Mouse (Mus musculus) left cerebral cortex, postnatal 14 days (tissue): Measurements from ENCODE around the gene Twf2. TPM values are rescaled to one million over a fixed set of nuclear protein-coding genes. Genes with fewer than 3 reads are reported as not detected.

Experiments
- DNase-seq, 2 experiments: peaks; one replicate each; pipeline ENCODE4 v3.0.0; 2021 to 2022; ENCODE audit warnings: low spot score in 2 of 2, mixed read lengths in 1 of 2
- intact Hi-C: fragments of 180-260 bp; cut with DNase I; formaldehyde crosslinking; loops from one replicate; pipeline ENCODE4 v1.15.1; 2025
- total RNA-seq, 2 experiments: library from RNA; stranded (reverse); gene quantifications; 2 replicates each; pipeline ENCODE4 v1.2.3; 2021

The Twf2 gene
- total RNA-seq, 2 experiments from 2014 or later = 61.6 to 64.0 TPM

- intact Hi-C loops = loop anchor here (10.0 kb wide), 1 partner anchor 219 kb away; the partner anchor contains the start of gene Rpl29
- no peak for DNase-seq
These were observed 2.9 kb downstream of the Twf2 start for GRCm38 (mm10) chr9:106205713-106206290.

DNA sequence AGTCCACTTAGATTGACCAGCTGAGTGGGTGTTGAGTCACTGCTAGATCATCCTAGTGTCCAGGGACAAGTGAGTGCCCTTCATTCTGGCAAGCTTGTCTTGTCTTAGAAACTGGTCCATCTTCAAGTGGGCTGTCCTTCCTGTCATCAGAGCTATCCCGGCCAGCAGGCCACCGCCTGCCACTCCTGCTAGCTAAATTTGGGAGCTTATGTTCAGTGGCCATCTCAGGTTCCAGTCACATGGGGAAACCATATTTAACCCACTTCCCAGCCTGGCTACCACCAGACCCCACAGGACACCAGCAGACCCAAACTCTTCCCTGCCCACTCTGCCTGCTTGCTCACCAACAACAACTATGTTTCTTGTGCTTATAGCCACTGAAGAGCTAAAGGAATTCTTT lies 3.6 kb downstream of the Twf2 start:
- intact Hi-C loops = loop anchor here (10.0 kb wide), 1 partner anchor 218 kb away; the partner anchor contains the start of gene Rpl29

DNA sequence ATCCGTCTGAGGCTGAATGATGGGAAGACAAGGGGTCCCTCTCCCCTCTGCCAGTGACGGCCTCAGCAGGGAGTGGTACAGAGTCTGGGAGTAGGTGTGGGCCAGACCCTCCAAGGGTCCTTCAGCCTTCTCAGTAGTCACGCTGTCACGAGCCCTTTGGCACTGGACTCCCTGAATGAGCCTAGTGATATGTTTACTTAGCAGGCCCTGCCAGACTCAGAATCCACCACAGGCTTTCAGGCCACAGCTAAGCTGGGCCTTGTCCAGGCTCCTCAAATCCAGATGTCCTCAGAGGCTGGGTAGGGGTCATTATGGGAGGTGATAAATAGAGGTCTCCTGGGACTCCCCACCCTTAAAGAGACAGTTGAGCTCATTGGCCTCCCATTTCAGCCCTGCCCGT lies 5.3 kb downstream of the Twf2 start:
- intact Hi-C loops = loop anchor here (10.0 kb wide), 1 partner anchor 217 kb away; the partner anchor contains the start of gene Rpl29
- no peak for DNase-seq

More for the DNA sequence above, 3.6 kb downstream of the Twf2 start:
- no peak for DNase-seq

- DNase-seq = no peak
- intact Hi-C loops = loop anchor here (5.0 to 10.0 kb wide), 2 partner anchors 38 to 215 kb away; partner anchors contain the start of genes Rpl29 and Wdr82
These were observed 7.0 kb downstream of the Twf2 start for GRCm38 (mm10) chr9:106209954-106210353.

- no peak for DNase-seq
- intact Hi-C loops = loop anchor here (5.0 kb wide), 1 partner anchor 39 kb away; the partner anchor contains the start of gene Wdr82
These were observed 8.1 kb downstream of the Twf2 start for GRCm38 (mm10) chr9:106210853-106211609.

GRCm38 (mm10) chr9:106211680-106212593 lies 9.0 kb downstream of the Twf2 start:
- intact Hi-C loops = loop anchor here (5.0 kb wide), 1 partner anchor 40 kb away; the partner anchor contains the start of gene Wdr82
- peak; percentile 88 to 90 for DNase-seq

DNA sequence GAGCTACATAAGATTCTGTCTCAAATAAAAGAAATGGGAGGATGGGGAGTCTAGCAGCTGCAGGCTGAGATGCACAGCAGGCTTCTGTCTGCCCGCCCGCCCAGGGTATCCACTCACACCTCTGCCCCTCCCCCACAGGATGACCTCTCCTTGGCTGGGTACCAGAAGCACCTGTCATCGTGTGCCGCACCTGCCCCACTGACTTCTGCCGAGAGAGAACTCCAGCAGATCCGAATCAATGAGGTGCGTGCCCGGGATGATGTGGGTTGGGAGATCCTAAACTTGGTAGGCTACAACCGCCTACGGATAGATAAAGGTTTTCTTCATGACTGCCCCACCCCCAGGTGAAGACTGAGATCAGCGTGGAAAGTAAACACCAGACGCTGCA lies 9.7 kb downstream of the Twf2 start:
- no peak for DNase-seq
- intact Hi-C loops = loop anchor here (5.0 kb wide), 1 partner anchor 40 kb away; the partner anchor contains the start of gene Wdr82

DNA sequence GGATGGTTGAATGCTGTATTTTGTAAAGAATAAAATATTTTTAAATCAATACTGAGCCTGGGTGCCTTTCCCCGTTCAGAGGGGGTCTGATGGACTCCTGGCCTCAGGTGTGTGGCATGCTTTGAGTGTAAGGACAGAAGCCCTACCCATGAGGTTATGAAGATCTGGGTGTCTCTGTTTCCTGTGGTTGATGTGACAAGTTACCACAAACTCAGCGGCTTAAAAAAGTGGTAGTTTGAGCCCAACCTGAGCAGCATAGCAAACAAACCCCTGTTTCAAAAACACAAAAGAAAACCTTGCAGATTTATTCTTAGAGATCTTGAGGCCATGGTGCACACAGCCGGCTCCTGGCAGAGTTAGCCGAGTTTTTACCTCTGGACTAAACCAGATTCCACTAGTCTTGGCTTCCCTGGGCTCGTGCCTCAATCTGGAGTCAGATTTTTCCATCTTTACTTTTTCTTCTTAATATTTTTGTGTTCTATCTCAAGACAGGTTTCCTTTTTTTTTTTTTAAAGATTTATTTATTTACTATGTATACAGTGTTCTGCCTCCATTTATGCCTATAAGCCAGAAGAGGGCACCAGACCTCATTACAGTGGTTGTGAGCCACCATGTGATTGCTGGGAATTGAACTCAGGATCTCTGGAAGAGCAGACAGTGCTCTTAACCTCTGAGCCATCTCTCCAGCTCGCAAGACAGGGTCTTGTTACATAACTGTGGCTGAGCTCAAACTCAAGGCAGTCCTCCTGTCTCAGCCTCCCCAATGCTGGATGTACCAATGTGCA lies 12.6 kb downstream of the Twf2 start:
- intact Hi-C loops = no loop called here
- DNase-seq = no peak

- no peak for DNase-seq
- intact Hi-C loops = no loop called here
These were observed 14.1 kb downstream of the Twf2 start for GRCm38 (mm10) chr9:106216971-106217370.

DNA sequence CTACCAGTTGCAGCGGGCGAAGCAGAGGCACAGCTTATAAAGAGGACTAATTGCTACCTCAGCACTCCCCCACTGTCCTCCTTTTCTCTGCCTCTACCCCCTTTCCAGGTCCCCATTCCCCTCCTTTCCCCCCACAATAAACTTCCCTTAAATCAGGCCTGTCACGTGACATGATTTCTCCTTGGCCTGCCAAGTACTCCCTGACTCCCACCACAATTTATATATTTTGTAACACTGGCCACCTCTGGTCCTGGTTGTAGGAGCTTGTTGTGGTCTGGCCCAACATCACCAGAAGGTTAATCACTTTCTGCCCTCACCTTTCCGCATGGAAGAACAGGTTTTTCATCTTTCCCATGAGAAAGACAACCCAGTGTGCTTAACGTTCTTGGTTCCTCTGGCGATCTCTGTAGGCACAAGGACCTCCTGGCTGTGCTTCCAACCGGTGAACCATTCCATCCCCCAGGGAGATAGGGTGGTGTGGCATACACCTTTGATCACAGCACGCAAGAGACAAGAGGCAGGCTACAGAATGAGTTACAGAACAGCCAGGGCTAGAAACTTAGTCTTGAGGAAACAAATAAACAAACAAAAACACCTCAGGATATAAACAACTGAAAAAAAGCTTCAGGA lies 18.1 kb downstream of the Twf2 start:
- no peak for DNase-seq
- intact Hi-C loops = loop anchor here (5.0 kb wide), 1 partner anchor 56 kb away; no protein-coding TSS in a partner anchor

DNA sequence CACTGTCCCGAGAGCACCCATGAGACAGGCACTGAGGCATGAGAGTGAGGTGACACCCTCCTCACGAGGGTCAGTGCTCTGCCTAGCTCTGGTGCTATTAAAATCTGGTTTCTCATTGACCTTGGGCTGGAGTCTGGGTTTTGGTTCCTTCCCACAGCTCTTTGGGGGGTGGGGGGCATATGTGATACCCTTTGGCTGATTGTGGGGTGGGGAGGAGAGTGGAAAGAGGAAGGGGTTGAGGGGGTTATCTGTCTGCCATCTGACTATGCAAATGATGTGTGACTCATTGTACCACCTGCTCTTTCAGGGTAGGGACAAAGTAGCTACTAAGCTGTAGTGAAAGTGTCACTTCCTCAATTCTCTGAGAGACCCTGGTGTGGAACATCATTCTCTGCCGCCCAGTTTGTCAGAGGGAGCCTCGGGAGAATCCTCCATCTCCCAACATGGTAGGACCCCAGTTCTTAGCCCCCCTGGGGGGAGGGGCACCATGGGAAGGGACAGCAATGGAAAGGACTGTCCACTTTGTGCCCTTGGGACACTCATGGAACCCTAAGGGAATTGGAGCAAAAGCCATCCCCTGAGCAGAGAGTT lies 19.4 kb downstream of the Twf2 start, which contains the start of gene Tlr9:
Gene Tlr9 (plus strand): TSS at position 338 of the 591 bp plus-strand sequence.
- no peak for DNase-seq
- intact Hi-C loops = loop anchor here (5.0 kb wide), 1 partner anchor 55 kb away; no protein-coding TSS in a partner anchor

- intact Hi-C loops = loop anchor here (5.0 kb wide), 1 partner anchor 54 kb away; no protein-coding TSS in a partner anchor
- DNase-seq = no peak
These were observed 20.1 kb downstream of the Twf2 start for GRCm38 (mm10) chr9:106222994-106223393.

DNA sequence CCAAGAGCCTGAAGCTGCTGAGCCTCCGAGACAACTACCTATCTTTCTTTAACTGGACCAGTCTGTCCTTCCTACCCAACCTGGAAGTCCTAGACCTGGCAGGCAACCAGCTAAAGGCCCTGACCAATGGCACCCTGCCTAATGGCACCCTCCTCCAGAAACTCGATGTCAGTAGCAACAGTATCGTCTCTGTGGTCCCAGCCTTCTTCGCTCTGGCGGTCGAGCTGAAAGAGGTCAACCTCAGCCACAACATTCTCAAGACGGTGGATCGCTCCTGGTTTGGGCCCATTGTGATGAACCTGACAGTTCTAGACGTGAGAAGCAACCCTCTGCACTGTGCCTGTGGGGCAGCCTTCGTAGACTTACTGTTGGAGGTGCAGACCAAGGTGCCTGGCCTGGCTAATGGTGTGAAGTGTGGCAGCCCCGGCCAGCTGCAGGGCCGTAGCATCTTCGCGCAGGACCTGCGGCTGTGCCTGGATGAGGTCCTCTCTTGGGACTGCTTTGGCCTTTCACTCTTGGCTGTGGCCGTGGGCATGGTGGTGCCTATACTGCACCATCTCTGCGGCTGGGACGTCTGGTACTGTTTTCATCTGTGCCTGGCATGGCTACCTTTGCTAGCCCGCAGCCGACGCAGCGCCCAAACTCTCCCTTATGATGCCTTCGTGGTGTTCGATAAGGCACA lies 22.7 kb downstream of the Twf2 start:
- no peak for DNase-seq
- intact Hi-C loops = no loop called here

DNA sequence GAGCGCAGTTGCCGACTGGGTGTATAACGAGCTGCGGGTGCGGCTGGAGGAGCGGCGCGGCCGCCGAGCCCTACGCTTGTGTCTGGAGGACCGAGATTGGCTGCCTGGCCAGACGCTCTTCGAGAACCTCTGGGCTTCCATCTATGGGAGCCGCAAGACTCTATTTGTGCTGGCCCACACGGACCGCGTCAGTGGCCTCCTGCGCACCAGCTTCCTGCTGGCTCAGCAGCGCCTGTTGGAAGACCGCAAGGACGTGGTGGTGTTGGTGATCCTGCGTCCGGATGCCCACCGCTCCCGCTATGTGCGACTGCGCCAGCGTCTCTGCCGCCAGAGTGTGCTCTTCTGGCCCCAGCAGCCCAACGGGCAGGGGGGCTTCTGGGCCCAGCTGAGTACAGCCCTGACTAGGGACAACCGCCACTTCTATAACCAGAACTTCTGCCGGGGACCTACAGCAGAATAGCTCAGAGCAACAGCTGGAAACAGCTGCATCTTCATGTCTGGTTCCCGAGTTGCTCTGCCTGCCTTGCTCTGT lies 23.3 kb downstream of the Twf2 start:
- intact Hi-C loops = no loop called here
- peak in 1 of 2 experiments; percentile 49 for DNase-seq

GRCm38 (mm10) chr9:106227790-106228429 lies 25.0 kb downstream of the Twf2 start:
- DNase-seq = no peak
- intact Hi-C loops = no loop called here

- no peak for DNase-seq
- intact Hi-C loops = no loop called here
These were observed 27.3 kb downstream of the Twf2 start for GRCm38 (mm10) chr9:106230051-106230733.
